Mouse (Mus musculus) heart, adult 9 months (tissue): ENCODE data around the gene Bmp2k.
A peak's percentile ranks its signal among the peaks of the same experiment; 100 is the strongest.

Source experiments
- DNase-seq, 2 experiments: peaks; one replicate each; pipeline ENCODE4 v3.0.0; 2022; ENCODE audit warnings: low spot score in 2 of 2

Gene Bmp2k

DNA sequence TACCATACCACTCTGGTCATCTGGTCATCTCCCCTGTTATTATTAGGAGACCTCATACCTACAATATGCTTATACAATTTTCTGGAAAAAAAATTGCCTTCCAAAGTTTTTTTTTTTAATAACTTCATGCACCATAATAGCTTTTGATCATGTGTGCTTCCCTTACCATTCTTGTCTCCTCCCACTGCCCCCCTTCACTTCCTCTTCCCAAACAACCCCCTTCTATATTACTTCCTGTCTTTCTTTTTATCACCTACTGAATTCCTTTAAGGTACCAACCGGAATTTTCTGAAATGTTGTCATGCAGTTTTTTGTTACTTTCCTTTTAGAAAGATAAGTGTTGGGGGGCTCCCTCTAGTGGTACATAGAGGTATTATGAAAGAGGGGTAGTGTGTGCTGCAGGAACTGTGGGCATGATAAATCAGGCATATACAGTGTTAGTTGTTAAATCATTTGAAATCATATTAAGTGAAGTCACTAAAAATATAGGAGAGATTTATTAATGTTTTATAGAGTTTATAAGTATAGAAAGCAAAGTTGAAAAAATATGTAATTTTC lies 58.1 kb downstream of the Bmp2k start:
- peak; percentile 25 to 46 for DNase-seq

DNA sequence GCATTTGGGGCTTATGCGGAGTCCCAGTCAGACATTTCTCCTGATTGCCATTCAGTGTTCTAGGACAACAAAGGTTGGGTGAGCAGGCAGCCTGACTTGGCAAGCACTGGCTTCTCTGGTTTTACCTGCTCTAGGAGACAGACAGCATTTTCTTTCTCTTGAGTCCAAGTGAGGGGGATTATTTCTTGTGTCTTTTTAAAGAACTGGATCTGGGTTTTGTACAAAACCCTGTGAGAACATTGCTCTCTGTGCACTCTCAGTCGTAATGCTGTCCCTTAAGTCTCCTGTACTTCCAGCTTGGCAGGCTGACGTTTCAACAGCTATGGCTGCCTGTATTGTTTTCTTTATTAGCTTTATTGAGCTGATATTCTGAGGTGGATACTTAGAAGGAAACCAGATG lies 58.9 kb downstream of the Bmp2k start:
- DNase-seq = no peak

DNA sequence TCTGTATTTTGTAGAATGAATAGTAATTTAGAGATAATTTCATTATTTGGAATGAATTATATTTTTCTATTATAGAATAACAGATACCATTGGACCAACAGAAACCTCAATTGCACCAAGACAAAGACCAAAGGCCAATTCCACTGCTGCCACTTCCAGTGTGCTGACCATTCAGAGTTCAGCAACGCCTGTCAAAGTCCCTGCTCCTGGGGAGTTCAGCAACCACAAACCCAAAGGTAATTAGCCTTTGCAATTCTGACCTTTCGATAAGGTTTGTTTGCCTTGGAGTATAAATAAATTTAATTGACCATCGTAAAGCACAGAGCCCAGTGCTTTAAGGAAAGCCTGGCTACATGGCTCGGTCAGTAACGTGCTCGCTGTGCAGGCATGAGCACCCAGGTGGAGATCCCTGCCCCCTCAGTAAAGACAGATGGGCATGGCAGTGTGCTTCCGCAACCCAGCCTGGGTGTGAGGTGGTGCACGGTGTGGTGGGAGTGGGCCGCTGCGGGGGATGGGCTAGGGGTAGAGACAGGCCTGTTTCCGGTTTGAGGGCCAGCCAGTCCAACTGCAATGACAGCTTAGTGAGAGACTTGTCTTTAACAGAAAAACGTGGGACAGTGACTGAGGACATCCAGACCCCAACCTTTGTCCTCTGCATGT lies 59.4 kb downstream of the Bmp2k start:
- no peak for DNase-seq

DNA sequence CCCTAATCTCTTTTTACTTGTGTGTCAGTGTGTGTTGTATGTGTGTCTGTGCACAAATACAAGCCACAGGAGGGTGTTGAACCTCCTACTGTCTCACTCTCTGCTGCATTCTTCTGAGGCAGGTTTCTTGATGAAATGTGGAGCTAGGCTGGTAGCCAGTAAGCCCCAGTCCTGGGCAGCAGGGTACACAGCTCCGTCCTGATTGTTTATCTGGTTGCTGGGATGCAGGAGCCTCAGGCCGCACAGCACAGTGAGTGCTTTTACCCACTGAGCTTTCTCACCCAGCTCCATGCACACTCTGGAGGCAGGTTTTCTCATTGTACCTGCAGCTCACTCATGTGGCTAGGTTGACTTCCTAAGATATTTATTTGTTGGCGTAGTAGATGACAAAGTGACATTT lies 63.4 kb downstream of the Bmp2k start:
- no peak for DNase-seq

DNA sequence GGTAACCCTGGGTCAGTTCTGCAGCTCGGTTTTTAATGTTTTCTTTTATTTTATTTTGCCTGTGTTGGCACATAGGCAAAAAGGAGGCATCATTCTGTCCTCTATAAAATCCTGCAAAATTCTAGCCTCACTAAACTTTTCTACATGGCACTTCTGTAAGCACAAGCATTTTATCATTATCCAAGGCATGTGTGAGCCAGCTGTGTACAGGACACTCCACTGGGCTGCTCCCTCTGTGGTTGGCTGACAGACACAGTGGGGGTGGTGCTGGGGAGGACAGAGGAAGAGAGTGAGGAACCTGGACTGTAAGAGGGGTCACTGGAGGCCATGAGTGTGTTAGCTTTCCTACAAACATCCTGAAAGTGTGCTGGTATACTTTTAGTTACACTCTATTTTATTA lies 64.6 kb downstream of the Bmp2k start:
- DNase-seq = no peak

DNA sequence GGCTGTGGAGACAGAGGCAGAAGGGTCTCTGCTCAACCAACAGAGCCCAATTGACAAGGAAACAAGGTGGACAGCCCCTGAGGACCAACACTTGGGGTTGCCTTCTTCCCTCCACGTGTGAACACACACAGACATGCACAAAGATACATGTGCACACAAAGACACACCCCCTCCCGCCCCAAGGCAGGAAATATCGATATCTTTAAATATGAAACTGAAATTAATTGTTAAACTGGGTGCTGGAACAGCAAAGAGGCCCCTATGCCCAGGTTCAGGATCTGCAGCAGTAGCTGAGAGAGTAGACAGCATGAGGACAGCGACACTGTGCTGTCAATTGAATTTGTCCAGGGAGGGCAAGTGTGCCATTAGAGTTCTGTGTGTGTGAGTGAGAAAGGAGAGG lies 68.3 kb downstream of the Bmp2k start:
- DNase-seq = no peak

DNA sequence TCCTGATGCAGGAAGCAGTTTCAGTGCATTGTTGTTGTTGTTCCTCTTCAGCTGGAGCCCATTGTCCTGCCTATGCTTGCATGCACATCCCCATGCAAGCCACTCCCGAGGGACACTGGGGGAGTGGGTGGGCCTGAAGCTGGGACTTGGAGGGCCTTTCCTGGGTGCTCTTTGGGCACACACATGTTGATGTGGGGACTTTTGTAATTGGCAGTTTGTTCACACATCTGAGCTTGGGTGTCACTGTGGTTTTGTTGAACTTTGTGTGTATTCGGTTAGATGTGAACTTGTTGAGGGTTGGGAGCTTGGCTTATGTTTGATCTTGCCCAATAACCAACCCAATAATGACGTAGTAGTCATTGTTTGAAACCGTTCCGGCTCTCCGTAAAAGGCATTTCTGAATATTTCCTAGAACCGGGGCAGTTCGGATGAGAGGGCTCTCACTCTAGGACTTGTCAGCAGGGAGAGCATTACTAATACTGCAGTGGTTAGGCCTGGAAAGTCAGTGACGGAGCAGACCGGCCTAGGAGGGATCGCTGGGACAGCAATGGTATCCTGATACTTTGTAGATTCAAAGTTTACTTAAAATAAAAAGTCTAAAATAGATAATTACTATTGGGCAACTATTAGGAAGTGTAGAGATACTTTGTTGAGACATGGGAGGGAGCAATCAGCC lies 78.1 kb downstream of the Bmp2k start:
- no peak for DNase-seq

DNA sequence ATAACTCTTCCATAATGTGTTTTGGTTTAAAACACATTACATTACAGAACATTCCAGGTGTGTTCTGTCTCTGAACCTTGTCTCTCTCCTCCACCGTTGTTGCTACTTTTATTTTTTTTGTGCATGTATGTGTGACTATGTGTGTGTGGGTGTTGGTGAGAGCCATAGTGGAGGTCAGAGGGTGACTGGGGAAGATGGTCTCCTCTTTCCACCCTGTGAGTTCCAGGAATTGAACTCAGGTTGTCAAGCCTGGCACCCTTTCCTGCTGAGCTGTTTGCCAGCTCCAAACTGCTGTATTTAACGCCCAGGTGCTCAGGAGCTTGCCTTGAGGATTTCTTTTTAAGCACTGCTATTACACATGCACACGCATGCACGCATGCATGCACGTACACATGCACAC lies 78.7 kb downstream of the Bmp2k start:
- no peak for DNase-seq

DNA sequence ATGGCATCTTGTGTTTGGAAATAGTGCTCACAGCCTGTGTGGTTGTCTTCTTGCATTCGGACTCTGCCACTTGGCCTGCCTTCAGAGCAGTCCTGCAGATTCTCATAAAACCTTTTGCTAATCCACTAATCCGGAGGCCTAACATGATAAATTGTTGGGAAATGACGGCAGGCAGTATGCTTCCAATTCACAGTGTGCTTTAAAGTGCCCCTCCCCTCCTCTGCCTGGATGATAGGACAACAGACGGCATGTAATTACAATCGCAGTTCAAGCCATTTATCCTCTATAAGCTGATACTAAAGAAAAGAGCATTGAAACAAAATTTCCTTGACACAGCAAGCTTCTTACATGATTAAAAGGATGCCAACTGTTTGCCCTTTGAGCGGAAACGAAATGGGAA lies 80.2 kb downstream of the Bmp2k start:
- no peak for DNase-seq

DNA sequence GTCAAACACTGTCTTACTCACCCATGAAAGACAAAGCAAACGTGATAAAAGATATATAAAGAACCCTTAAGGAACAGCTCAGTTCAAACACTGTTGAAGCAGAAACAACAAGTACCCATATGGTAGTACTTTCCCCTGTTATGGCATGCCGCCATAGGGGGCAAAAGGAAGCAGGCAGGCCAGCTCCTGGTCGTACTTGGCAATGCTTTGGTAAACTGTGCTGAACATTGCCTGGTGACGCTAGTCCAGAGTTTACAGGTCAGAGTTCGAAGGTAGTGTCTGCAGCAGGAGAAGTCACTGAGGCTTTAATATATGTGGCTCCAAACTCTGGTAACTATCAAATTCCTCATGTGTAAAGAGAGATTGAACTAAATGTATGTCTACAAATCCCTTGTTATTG lies 81.2 kb downstream of the Bmp2k start:
- DNase-seq = no peak

DNA sequence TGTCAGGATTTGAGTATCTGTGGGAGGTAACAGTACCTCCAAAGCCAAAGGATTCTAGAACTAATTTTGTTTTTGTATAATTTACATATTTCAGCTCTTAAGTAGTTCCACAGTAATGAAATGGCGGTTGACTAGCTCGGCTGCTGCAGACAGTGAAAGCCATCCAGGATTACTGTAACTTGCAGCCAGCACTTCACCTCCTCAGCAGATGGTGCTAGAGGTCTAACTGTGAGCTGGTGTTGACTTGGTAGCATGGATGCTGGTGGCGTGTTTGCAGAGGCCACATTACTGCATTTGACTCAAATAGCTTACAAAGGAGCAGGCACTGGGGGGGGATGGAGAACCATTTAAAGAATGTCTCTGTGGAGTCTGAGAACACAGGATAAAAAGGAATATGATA lies 84.0 kb downstream of the Bmp2k start:
- DNase-seq = peak in 1 of 2 experiments; percentile 3

DNA sequence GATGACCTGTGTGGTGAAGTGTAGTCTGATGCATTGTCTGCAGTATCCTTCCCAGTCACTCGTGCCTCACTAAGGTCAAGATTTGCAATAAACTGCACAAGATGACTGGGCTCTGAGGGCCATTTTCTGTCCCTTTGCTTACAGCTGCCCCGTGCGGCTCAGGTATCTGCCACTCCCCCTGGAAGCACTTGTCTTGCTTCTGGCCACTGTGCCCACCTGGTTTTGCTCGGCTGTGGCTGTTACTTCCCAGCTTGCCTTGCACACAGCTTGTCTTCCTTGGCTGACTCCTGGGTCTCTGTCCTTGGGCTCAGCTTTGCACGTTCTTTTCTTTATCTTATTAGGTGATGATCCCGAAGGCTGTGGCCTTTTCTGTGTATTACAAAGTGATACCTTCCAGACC lies 86.2 kb downstream of the Bmp2k start:
- no peak for DNase-seq

DNA sequence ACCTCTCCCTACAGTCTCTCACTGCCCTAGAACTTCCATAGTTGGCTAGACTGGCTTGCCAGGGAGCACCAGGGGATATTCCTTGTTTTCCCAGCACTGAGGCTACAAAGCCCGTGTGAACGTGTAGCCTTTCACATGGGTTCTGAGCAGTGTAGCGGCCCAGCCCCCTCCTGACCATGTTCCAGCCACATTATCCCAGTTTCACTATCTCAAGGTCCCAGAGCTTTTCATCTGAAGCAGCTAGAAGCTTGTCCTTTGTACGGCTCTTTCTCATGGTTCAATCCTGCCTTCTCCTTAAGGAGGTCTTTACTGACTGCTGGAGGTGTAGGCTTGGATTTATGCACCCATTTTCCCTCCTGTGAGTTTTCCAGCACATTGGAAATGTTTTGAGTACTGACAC lies 87.1 kb downstream of the Bmp2k start:
- DNase-seq = no peak

DNA sequence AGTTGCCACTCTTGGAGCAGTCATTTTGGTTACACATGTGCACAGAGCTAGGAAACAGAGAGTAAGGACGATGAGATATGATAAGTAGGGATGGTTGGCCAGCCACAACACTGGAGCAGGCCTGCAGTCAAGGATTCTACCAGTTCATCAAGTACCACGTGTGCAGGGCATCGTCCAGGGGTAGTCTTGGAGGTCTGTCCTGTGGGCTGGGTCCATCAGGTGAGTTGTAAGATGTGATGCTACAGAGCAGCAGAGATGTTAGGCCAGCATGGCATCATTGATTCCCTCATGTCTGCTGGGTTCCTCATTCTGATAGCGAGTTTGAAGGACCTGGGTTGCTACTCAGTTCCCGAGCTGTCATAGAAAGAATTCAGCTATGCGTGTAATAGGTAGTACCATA lies 87.6 kb downstream of the Bmp2k start:
- no peak for DNase-seq

DNA sequence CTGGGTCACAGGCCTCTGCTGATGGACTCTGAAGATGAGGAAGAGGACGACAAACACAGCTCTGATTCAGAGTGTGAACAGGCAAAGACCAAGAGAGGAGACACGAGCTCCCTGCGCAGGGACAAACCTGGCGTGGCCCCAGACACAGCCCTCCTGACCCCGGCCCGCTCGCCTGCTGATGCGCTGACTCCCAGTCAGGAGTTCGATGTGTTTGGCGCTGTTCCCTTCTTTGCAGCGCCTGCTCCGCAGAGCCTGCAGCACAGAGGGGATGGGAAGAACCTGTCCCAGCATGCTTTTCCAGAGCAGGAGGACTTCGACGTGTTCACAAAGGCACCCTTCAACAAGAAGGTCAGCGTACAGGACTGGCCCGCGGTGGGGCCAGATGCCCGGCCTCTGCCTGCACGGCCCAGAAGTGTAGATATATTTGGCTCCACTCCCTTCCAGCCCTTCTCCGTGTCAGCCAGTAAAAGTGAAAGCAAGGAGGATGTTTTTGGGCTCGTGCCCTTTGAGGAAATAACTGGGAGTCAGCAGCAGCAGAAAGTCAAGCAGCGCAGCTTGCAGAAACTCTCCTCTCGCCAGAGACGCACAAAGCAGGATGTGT lies 89.6 kb downstream of the Bmp2k start:
- DNase-seq = peak; percentile 60 to 67

DNA sequence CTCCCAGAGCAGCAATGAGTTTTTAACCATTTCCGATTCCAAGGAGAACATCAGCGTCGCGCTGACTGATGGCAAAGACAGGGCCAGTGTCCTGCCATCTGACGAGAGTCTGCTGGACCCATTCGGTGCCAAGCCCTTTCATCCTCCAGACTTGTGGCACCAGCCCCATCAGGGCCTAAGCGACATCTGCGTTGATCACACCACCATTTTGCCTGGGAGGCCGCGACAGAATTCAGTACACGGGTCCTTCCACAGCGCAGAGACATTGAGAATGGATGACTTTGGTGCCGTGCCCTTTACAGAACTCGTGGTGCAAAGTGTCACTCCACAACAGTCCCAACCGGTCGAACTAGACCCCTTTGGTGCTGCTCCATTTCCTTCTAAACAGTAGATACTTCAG lies 90.3 kb downstream of the Bmp2k start:
- DNase-seq = no peak

DNA sequence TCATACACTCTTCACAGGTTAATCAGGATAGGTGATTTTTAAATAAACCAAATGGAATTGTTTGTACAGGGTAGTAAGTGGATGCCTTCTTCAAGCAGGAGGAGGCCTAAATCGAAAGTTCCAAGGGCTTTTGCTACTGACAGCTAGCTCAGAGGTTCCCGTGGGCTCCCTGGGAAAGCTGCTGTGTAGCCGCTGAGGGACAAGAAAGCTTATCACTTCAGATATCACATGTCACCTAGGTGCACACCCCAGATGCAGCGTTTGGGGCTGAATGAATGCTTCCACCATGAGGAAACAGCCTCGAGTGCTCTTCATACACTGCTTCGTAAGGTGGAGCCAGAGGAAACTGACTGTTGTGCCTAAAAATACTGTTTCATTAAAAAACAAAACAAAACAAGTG lies 90.7 kb downstream of the Bmp2k start:
- DNase-seq = no peak

DNA sequence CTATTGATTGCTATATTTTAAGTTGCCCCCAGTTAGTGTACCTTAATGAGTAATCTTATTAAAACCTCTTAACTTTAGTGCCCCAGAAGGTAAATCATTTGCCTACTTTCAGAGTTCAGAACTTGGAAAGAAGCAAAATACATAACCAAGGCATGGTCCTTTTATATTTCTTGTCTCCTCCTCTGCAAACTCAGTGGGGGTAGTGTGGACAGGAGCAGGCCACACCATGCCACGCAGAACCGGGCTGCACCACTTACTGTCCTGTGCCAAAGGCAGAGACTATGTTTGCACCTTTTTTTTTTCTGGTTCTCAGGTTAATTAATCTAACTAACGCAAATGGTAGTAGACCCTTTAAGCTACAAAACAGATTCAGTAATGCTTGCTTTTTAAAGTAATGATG lies 91.9 kb downstream of the Bmp2k start:
- no peak for DNase-seq

DNA sequence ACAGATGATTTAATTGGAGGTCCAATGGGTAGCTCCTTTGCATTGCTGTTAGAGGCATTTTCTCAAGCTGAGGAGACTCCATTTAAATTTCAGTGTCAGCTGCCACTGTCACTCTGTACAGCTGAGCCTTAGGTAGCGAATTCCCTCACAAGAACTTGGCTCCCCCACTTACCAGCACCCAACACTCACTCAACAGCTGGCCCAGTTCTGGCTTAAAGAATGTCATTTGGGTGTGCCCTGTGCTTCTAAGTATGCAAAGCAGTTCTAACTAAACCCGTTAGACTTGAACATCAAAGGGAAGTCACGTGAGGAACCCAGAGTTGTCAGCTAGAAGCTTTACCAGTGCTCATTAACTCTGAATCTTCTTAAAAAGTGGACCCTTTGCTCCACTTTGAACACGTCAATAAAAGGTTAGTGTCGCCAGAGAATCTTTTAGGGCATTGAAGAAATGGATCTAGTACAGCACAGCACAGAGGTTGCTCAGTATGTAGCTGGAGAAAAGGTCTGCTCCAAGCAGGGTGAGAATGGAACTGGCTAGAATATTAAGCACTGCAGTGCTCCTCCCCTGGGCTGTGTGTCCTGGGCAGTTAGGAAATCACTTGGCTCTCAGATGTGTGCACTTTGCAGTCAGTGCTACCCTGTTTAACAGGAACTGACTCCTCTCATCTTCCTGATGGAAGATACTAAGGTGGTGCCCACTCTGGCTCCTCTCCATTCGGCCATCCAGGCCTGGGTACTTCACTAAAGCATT lies 92.7 kb downstream of the Bmp2k start:
- DNase-seq = no peak

DNA sequence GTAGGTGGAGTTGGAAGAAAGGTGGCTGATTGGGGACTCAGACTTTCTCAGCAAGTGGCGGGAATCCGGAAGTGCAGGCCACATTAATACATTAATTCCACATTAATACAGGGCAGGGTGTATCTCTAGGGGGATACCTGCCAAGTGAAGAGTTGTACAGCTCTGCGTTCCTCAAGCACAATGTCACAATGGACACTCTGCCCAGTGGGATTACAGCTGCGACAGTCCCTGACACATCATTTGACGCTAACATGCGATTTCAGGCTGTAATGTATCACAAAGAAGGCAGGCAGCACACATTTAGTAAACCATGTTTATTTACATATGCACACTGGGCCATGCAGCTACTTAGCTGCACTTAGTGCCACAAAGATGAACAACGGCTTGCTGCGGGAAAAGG lies 95.5 kb downstream of the Bmp2k start:
- no peak for DNase-seq

DNA sequence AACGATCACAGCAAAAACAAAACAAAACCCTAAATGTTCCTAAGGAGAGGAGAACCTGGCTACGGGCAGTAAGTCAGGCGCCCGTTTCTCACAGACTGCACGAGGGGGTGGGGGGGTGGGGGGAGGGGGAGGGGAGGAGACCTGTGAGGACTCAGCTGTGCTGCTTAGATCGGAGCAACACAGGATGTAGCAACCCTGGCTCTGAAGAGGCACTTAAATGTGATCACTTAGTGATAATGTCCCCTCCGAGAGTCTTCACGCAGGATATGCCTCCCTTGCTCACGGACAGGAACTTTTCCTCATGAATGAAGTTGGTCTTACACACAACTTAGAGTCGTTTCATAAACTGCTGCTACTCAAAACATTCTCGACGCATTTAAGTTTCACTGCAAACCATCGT lies 97.8 kb downstream of the Bmp2k start:
- DNase-seq = no peak

DNA sequence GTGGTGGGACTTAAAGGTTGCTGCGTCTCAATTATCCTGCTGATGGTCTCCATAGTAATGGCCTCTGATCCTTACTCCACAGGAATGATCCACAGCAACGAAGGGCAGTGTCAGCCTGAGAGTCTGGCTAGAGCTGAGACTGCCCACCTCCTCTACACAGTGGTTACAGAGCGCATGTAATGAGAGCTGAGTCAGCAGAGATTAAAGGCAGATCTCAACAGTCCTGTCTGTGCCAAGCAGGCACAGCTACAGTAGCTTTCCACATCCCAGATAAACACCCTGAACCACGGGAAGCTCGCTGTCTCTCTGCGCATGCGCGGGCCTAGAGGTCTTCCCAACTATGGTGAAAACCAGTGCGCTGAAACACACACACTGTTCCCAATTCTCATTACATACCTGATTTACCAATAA lies 100.1 kb downstream of the Bmp2k start:
- DNase-seq = no peak
